ENCODE assay signal across 24 mouse cellular contexts in genomic region chr7:72071418-72072184, GRCm38 (mm10).
DNase-seq lines count a peak whose midpoint lies in the region; ATAC-seq and TF ChIP-seq lines count a peak whose summit lies in the region.
"Had no signal": no experiment of that assay in that cellular context is flagged by ENCODE, and none has a peak within 500 bp of the region (broad histone marks: within the 10 kb centered on the region; RNA-seq: fewer than 3 reads in every experiment).

No protein-coding gene starts in this region.

- WGBS in forebrain, postnatal 0 days: 55% methylated on average over 13 of the region's 13 CpGs
- WGBS in forebrain, embryonic 11.5 days: 89% methylated on average over 13 of the region's 13 CpGs

- no peak for TF ChIP-seq POLR2A in brain, embryonic 14.5 days (IDR thresholded peaks at IDR 0.05; ENCODE audit: borderline replicate concordance, extremely low read depth, insufficient read depth, insufficient read length, poor library complexity, severe bottlenecking)

- H3K27ac ChIP-seq in forebrain, postnatal 0 days (ENCODE audit: low read depth, low read length): no peak overlapping the region
- no peak overlapping the region for H3K27ac ChIP-seq in forebrain, embryonic 11.5 days (ENCODE audit: low read depth, low read length)
- H3K27ac ChIP-seq: embryonic facial prominence, embryonic 12.5 days; embryonic facial prominence, embryonic 15.5 days; forebrain, embryonic 12.5 days; heart, adult 2 months; heart, embryonic 10.5 days; heart, embryonic 13.5 days; hindbrain, embryonic 12.5 days had no signal

- ATAC-seq in forebrain, postnatal 0 days: peak; percentile 64
- no peak for ATAC-seq in forebrain, embryonic 11.5 days (replicated peaks; ENCODE audit: low FRiP score)
- ATAC-seq: activated CD4-positive, CD25-positive, alpha-beta regulatory T cell, adult 4 months; hindbrain, embryonic 16.5 days; inflammation-experienced regulatory T-cells, adult 6 months; intestine, embryonic 16.5 days had no signal

- TF ChIP-seq CTCF in forebrain, postnatal 0 days (IDR thresholded peaks at IDR 0.05; ENCODE audit: low read depth): no peak
- no peak for TF ChIP-seq CTCF in brain, embryonic 14.5 days (IDR thresholded peaks at IDR 0.05; ENCODE audit: borderline replicate concordance, extremely low read depth, insufficient read depth, insufficient read length)

- H3K4me2 ChIP-seq in forebrain, postnatal 0 days (ENCODE audit: low read depth): no peak overlapping the region
- no peak overlapping the region for H3K4me2 ChIP-seq in forebrain, embryonic 11.5 days (ENCODE audit: low read depth, low read length, severe bottlenecking)
- H3K4me2 ChIP-seq: embryonic facial prominence, embryonic 12.5 days; embryonic facial prominence, embryonic 15.5 days; forebrain, embryonic 12.5 days; heart, embryonic 13.5 days; hindbrain, embryonic 12.5 days had no signal

- peak; percentile 36 to 61 for DNase-seq in cerebellum, postnatal 10 days
- DNase-seq in cerebellum, postnatal 4 days (ENCODE audit: low spot score in 2 of 2): no peak
- peak; percentile 45 for DNase-seq in forebrain, postnatal 0 days
- DNase-seq in forebrain, embryonic 11.5 days (ENCODE audit: low spot score): no peak
- DNase-seq in left cerebral cortex, postnatal 4 days: peak; percentile 27
- DNase-seq in left cerebral cortex, postnatal 10 days (ENCODE audit: extremely low spot score in 1 of 2, low spot score in 2 of 2): no peak
- peak; percentile 42 for DNase-seq in brain, embryonic 14.5 days (ENCODE audit: low read depth)
- DNase-seq: adrenal gland, adult 8-10 months; adrenal gland, postnatal 25 days; cerebellum, adult 2 months; cerebellum, adult 9-11 months; gastrocnemius, postnatal 25 days; heart, adult 2 months; heart, postnatal 14 days had no signal

- H3K36me3 ChIP-seq in forebrain, postnatal 0 days (ENCODE audit: insufficient read depth): no peaks in the 10 kb centered on the region
- H3K36me3 ChIP-seq in forebrain, embryonic 11.5 days (ENCODE audit: control insufficient read depth, insufficient read depth, low read length): no peaks in the 10 kb centered on the region
- H3K36me3 ChIP-seq: embryonic facial prominence, embryonic 12.5 days; embryonic facial prominence, embryonic 15.5 days; forebrain, embryonic 12.5 days; heart, embryonic 10.5 days; heart, embryonic 13.5 days; hindbrain, embryonic 12.5 days had no signal

- no peak overlapping the region for H3K9ac ChIP-seq in forebrain, postnatal 0 days
- no peak overlapping the region for H3K9ac ChIP-seq in forebrain, embryonic 11.5 days (ENCODE audit: low read length)
- H3K9ac ChIP-seq: embryonic facial prominence, embryonic 12.5 days; embryonic facial prominence, embryonic 15.5 days; forebrain, embryonic 12.5 days; heart, embryonic 13.5 days; hindbrain, embryonic 12.5 days had no signal

- H3K27me3 ChIP-seq in forebrain, postnatal 0 days (ENCODE audit: insufficient read depth, low read length): no peaks in the 10 kb centered on the region
- no peaks in the 10 kb centered on the region for H3K27me3 ChIP-seq in forebrain, embryonic 11.5 days (ENCODE audit: control insufficient read depth, insufficient read depth, low read length)
- H3K27me3 ChIP-seq: embryonic facial prominence, embryonic 12.5 days; embryonic facial prominence, embryonic 15.5 days; forebrain, embryonic 12.5 days; heart, embryonic 13.5 days; hindbrain, embryonic 12.5 days had no signal

- no peak overlapping the region for H3K4me3 ChIP-seq in forebrain, postnatal 0 days (ENCODE audit: low read depth, low read length)
- H3K4me3 ChIP-seq in forebrain, embryonic 11.5 days (ENCODE audit: low read depth, low read length): no peak overlapping the region
- H3K4me3 ChIP-seq: embryonic facial prominence, embryonic 12.5 days; embryonic facial prominence, embryonic 15.5 days; forebrain, embryonic 12.5 days; heart, adult 2 months; heart, embryonic 10.5 days; heart, embryonic 13.5 days; hindbrain, embryonic 12.5 days had no signal

- no peaks in the 10 kb centered on the region for H3K4me1 ChIP-seq in forebrain, postnatal 0 days (ENCODE audit: insufficient read depth)
- no peaks in the 10 kb centered on the region for H3K4me1 ChIP-seq in forebrain, embryonic 11.5 days (replicated peaks; ENCODE audit: control insufficient read depth, insufficient read depth, low read length)
- H3K4me1 ChIP-seq: embryonic facial prominence, embryonic 12.5 days; embryonic facial prominence, embryonic 15.5 days; forebrain, embryonic 12.5 days; heart, embryonic 10.5 days; heart, embryonic 13.5 days; hindbrain, embryonic 12.5 days had no signal

- intact Hi-C loops in left cerebral cortex, postnatal 4 days (cut with DNase I): no loop called here
- intact Hi-C loops in left cerebral cortex, postnatal 10 days (cut with DNase I): no loop called here

- H3K9me3 ChIP-seq in forebrain, postnatal 0 days (ENCODE audit: low read length): no peaks in the 10 kb centered on the region
- no peaks in the 10 kb centered on the region for H3K9me3 ChIP-seq in forebrain, embryonic 11.5 days (ENCODE audit: control insufficient read depth, low read length)
- H3K9me3 ChIP-seq: embryonic facial prominence, embryonic 12.5 days; embryonic facial prominence, embryonic 15.5 days; forebrain, embryonic 12.5 days; heart, embryonic 10.5 days; heart, embryonic 13.5 days; hindbrain, embryonic 12.5 days had no signal

Comparison
In these comparisons a context has a peak if more than half of its experiments do, and no peak if none do; other contexts are left out.
1. DNase-seq: peak in cerebellum, postnatal 10 days (2 of 2), forebrain, postnatal 0 days (single experiment), left cerebral cortex, postnatal 4 days (single experiment) and brain, embryonic 14.5 days (single experiment); none in cerebellum, postnatal 4 days (0 of 2), forebrain, embryonic 11.5 days (single experiment) and left cerebral cortex, postnatal 10 days (0 of 2).